Mouse (Mus musculus): ENCODE measurements around the gene Hint1. TPM values are rescaled to one million over a fixed set of nuclear protein-coding genes. Genes with fewer than 3 reads are reported as not detected.

The Hint1 gene
- polyA plus RNA-seq, 1 experiment from 2014 or later: 231 TPM

DNA sequence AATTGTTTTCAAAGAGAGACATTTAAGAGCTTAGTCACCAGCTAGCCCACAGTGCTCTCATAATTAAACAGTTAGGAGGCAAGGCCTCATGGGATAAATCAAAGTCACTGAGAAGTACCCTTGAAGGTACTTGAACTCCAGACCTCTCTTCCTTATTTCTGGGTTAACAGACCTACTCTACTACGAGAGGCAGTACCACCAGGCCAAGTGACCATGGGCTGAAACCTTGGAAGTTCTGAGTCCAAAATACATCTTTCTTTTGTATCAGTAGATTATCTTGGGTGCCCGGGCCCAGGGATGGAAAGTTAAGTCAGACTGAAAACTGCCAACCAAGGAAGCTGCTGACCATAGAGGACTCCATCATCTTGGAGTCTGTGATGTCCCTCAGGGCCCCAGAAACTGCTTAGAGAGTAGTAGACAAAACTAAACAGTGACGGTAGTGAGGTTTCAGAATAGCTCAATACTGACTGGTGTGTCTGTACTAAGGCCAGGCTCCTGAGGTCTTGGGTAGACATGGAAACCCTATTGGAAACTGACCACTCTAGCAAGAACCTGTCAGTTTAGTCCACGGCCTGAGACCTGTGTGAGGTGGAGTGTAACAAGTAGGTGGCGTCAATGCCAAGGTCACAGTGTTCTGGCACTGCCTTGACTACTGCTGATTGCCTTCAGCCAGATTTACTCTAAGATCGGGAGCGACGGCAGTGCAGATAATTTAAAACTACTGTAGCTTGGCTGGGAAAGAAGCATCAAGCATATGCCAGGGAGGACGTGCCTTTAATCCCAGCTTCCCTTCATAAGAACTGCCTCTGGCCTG is 46.5 kb downstream of the Hint1 start:
- H3K4me3 ChIP-seq (ENCODE audit: inconsistent target): no peak overlapping the region
- 91% methylated on average over 9 of the region's 9 CpGs for WGBS (ENCODE audit: missing documents)
- H3K36me3 ChIP-seq (ENCODE audit: inconsistent target): peaks cover 92% of the 10 kb centered on the region
- no peaks in the 10 kb centered on the region for H3K79me2 ChIP-seq (ENCODE audit: inconsistent target)
- no peak overlapping the region for H3K27ac ChIP-seq

DNA sequence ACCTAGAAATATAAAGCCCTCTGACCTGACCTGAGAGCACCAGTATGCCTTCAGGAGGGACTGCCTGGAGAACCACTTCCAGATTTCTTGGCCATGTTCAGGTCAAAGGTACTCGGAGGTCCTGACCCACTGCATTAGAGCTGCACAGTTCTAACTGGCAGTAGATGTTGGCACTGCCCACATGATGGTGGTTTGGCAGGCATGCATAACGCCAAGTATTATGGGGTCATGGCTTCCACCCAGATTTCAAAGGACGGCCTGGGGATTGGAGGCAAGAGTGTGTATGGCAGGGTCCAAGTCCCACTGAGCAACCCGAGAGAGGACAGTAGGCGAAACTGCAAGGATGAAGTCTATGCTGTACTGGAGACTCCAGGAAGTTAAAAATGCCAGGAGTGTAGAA is 47.7 kb downstream of the Hint1 start:
- H3K4me3 ChIP-seq (ENCODE audit: inconsistent target): no peak overlapping the region
- peaks cover 98% of the 10 kb centered on the region for H3K36me3 ChIP-seq (ENCODE audit: inconsistent target)
- WGBS (ENCODE audit: missing documents): 100% methylated on average over 5 of the region's 5 CpGs
- H3K79me2 ChIP-seq (ENCODE audit: inconsistent target): no peaks in the 10 kb centered on the region
- H3K27ac ChIP-seq: no peak overlapping the region

DNA sequence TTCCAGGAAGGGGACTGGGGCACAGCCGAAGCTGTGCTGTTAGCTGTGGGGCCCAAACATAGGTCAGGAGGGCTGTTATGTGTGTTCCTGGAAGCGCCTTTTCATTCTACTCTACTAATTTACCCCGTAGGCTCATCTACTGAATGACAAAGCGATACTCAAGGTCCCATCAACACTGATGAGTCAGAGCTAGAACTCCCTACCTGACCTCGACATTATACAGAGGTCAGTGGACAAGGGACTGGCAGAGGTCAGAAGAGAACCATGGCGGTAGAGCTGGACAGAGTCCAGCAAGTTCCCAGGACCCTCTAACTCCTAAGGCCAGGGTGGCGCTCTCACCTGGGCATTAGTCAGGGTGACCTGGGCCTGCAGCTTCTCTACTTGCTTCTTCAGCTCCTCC is 51.3 kb downstream of the Hint1 start:
- H3K79me2 ChIP-seq (ENCODE audit: inconsistent target): no peaks in the 10 kb centered on the region
- WGBS (ENCODE audit: missing documents): 95% methylated on average over 7 of the region's 7 CpGs
- H3K27ac ChIP-seq: no peak overlapping the region
- H3K4me3 ChIP-seq (ENCODE audit: inconsistent target): no peak overlapping the region
- H3K36me3 ChIP-seq (ENCODE audit: inconsistent target): peaks cover 85% of the 10 kb centered on the region

DNA sequence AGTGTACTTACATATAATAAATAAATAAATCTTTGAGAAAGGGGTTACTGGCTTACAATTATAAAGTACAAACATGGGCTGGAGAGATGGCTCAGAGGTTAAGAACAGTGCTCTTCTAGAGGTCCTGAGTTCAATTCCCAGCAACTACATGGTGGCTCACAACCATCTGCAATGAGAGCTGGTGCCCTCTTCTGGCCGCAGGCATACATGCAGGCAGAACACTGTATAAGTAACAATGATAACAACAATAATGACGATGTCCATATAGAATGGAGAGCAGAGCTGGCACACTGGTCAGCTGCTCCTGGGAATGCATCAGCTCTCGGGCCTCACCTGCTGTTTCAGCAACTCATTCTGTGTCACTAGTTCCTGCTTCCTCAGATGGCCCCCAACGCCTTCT is 52.1 kb downstream of the Hint1 start:
- 100% methylated on average over 4 of the region's 4 CpGs for WGBS (ENCODE audit: missing documents)
- peaks cover 85% of the 10 kb centered on the region for H3K36me3 ChIP-seq (ENCODE audit: inconsistent target)
- no peak overlapping the region for H3K27ac ChIP-seq
- H3K4me3 ChIP-seq (ENCODE audit: inconsistent target): no peak overlapping the region
- no peaks in the 10 kb centered on the region for H3K79me2 ChIP-seq (ENCODE audit: inconsistent target)

Other genes starting within 250 kb of the Hint1 start
- 72.7 to 141 TPM (median 127 TPM) in 3 replicates for gene Cdc42se2, start 78.7 kb upstream of the Hint1 start, polyA plus RNA-seq (2018)
- 0.29 to 3.3 TPM (median 1.0 TPM) in 3 replicates for gene Lyrm7, start 5.5 kb upstream of the Hint1 start, polyA plus RNA-seq (2018)
- 191 to 766 TPM (median 446 TPM) in 3 replicates for gene Gpx3, start 36.1 kb downstream of the Hint1 start, polyA plus RNA-seq (2018)
- gene Tnip1, start 96.5 kb downstream of the Hint1 start, polyA plus RNA-seq (2018): 45.9 to 108 TPM (median 70.5 TPM) in 3 replicates
- 141 to 262 TPM (median 198 TPM) in 3 replicates for gene Anxa6, start 167.1 kb downstream of the Hint1 start, polyA plus RNA-seq (2018)
- 2.8 to 5.5 TPM (median 3.1 TPM) in 3 replicates for gene Ccdc69, start 211.7 kb downstream of the Hint1 start, polyA plus RNA-seq (2018)
- gene Gm2a, start 231.7 kb downstream of the Hint1 start, polyA plus RNA-seq (2018): 127 to 236 TPM (median 209 TPM) in 3 replicates

Measured in macrophage (primary cell).